ENCODE assay signal across 9 mouse cellular contexts in genomic region chr5:38787851-38788520, GRCm38 (mm10).
DNase-seq lines count a peak whose midpoint lies in the region; ATAC-seq and TF ChIP-seq lines count a peak whose summit lies in the region.
"Had no signal": no experiment of that assay in that cellular context is flagged by ENCODE, and none has a peak within 500 bp of the region (broad histone marks: within the 10 kb centered on the region; RNA-seq: fewer than 3 reads in every experiment).

No protein-coding gene starts in this region.

- DNase-seq in layer of hippocampus, adult 11-12 months (ENCODE audit: low spot score) = peak; percentile 30
- DNase-seq in layer of hippocampus, adult 9-10 months (ENCODE audit: low spot score) = no peak
- DNase-seq in heart, adult 2 months = peak; percentile 9 to 23
- DNase-seq in layer of hippocampus, postnatal 25 days (ENCODE audit: extremely low spot score in 1 of 2, low spot score in 1 of 2) = peak; percentile 16 to 18
- no peak for DNase-seq in spleen, postnatal 4 days (ENCODE audit: low spot score in 2 of 2)
- DNase-seq in kidney, adult 9 months = no peak

- no peak overlapping the region for H3K4me3 ChIP-seq in heart, adult 2 months
- H3K4me3 ChIP-seq in neural tube, embryonic 15.5 days (replicated peaks) = 0 out of 2 replicates have a peak overlapping the region, but pooled peaks have one; percentile 2
- H3K4me3 ChIP-seq: liver, embryonic 15.5 days had no signal

- peak; percentile 51 for ATAC-seq in neural tube, embryonic 15.5 days (ENCODE audit: low FRiP score)
- ATAC-seq in cerebellum, adult (ENCODE audit: insufficient number of reproducible peaks, low FRiP score, low TSS enrichment) = no peak

- no peaks in the 10 kb centered on the region for H3K4me1 ChIP-seq in heart, adult 2 months (ENCODE audit: control insufficient read depth, insufficient read depth, low read length)
- H3K4me1 ChIP-seq in neural tube, embryonic 15.5 days = peaks cover 23% of the 10 kb centered on the region
- H3K4me1 ChIP-seq: liver, embryonic 15.5 days had no signal

- H3K27me3 ChIP-seq in heart, adult 2 months (ENCODE audit: control insufficient read depth, insufficient read depth, low read length) = no peaks in the 10 kb centered on the region
- no peaks in the 10 kb centered on the region for H3K27me3 ChIP-seq in neural tube, embryonic 15.5 days (replicated peaks)
- H3K27me3 ChIP-seq: liver, embryonic 15.5 days had no signal

- H3K9ac ChIP-seq in heart, adult 2 months (ENCODE audit: low read depth, low read length) = no peak overlapping the region
- peak overlapping the region; percentile 11; the same call in 1 of the 2 replicates for H3K9ac ChIP-seq in neural tube, embryonic 15.5 days (replicated peaks)
- H3K9ac ChIP-seq: liver, embryonic 15.5 days had no signal

- TF ChIP-seq POLR2A in heart, adult 2 months (IDR thresholded peaks at IDR 0.05; ENCODE audit: insufficient read depth, low read depth, low read length) = no peak

- H3K9me3 ChIP-seq in neural tube, embryonic 15.5 days (replicated peaks) = no peaks in the 10 kb centered on the region
- H3K9me3 ChIP-seq: liver, embryonic 15.5 days had no signal

- no peak for TF ChIP-seq EP300 in heart, adult 2 months (IDR thresholded peaks at IDR 0.05; ENCODE audit: insufficient read depth, low read depth, low read length)

- H3K4me2 ChIP-seq in neural tube, embryonic 15.5 days = peak overlapping the region; percentile 38
- H3K4me2 ChIP-seq: liver, embryonic 15.5 days had no signal

- no peaks in the 10 kb centered on the region for H3K79me2 ChIP-seq in heart, adult 2 months (replicated peaks; ENCODE audit: control insufficient read depth, insufficient read depth, low read length)

- 15% methylated on average over 15 of the region's 15 CpGs for WGBS in heart, adult 2 months
- 23% methylated on average over 15 of the region's 15 CpGs for WGBS in neural tube, embryonic 15.5 days

- H3K36me3 ChIP-seq in heart, adult 2 months (ENCODE audit: control insufficient read depth, insufficient read depth, low read length) = no peaks in the 10 kb centered on the region
- H3K36me3 ChIP-seq in neural tube, embryonic 15.5 days = no peaks in the 10 kb centered on the region
- H3K36me3 ChIP-seq: liver, embryonic 15.5 days had no signal

- intact Hi-C loops in heart, adult 2 months (cut with DNase I) = loop anchor here (5.0 kb wide), 1 partner anchor 339 kb away; no protein-coding TSS in a partner anchor

- TF ChIP-seq CTCF in heart, adult 2 months (IDR thresholded peaks at IDR 0.05) = no peak

- H3K27ac ChIP-seq in heart, adult 2 months = no peak overlapping the region
- peak overlapping the region; percentile 38; the same call in 1 of the 2 replicates for H3K27ac ChIP-seq in neural tube, embryonic 15.5 days (replicated peaks)
- H3K27ac ChIP-seq: liver, embryonic 15.5 days had no signal

Comparison
In these comparisons a context has a peak if more than half of its experiments do, and no peak if none do; other contexts are left out.
1. DNase-seq: peak in layer of hippocampus, adult 11-12 months (single experiment), heart, adult 2 months (2 of 2) and layer of hippocampus, postnatal 25 days (2 of 2); none in layer of hippocampus, adult 9-10 months (single experiment), spleen, postnatal 4 days (0 of 2) and kidney, adult 9 months (single experiment).